Mouse (Mus musculus) kidney, embryonic 15.5 days (tissue): ENCODE results near the gene Trp53bp2. TPM values are rescaled to one million over a fixed set of nuclear protein-coding genes. Genes with fewer than 3 reads are reported as not detected.
A peak's percentile ranks its signal among the peaks of the same experiment; 100 is the strongest.

Experiments used
- ATAC-seq: fragments of 200-750 bp; cut with Nextera tagmentation; replicated peaks from 2 replicates; pipeline ENCODE4 v1.8.0; 2017; ENCODE audit warnings: moderate TSS enrichment; ENCODE audit not compliant: low FRiP score
- H3K27ac ChIP-seq: fragments of 300-500 bp; sonication (generic); 2 replicates; pipeline ENCODE4 v1.5.1; 2015; ENCODE audit warnings: mild to moderate bottlenecking, inconsistent platforms
- H3K27me3 ChIP-seq: fragments of 300-500 bp; sonication (generic); 2 replicates; pipeline ENCODE4 v1.6.1; 2015; ENCODE audit warnings: inconsistent platforms
- H3K36me3 ChIP-seq: fragments of 300-500 bp; sonication (generic); 2 replicates; pipeline ENCODE4 v1.6.1; 2015; ENCODE audit warnings: inconsistent platforms
- H3K4me1 ChIP-seq: fragments of 300-500 bp; sonication (generic); 2 replicates; pipeline ENCODE4 v1.6.1; 2015; ENCODE audit warnings: inconsistent platforms
- H3K4me2 ChIP-seq: fragments of 300-500 bp; sonication (generic); 2 replicates; pipeline ENCODE4 v1.6.1; 2015; ENCODE audit warnings: moderate library complexity, mild to moderate bottlenecking, inconsistent platforms
- H3K4me3 ChIP-seq: fragments of 300-500 bp; sonication (generic); replicated peaks from 2 replicates; pipeline ENCODE4 v1.5.1; 2015; ENCODE audit warnings: mild to moderate bottlenecking, inconsistent platforms
- H3K9ac ChIP-seq: fragments of 300-500 bp; sonication (generic); 2 replicates; pipeline ENCODE4 v1.6.1; 2015; ENCODE audit warnings: mild to moderate bottlenecking, inconsistent platforms
- H3K9me3 ChIP-seq: fragments of 300-500 bp; sonication (generic); replicated peaks from 2 replicates; pipeline ENCODE4 v1.6.1; 2016; ENCODE audit warnings: inconsistent platforms
- WGBS: fragments of 180-500 bp; shearing (Covaris S2); methylation state at CpG from one replicate; pipeline ENCODE4 v1.1.7; 2015; ENCODE audit warnings: mixed read lengths; 5-methylcytosine and 5-hydroxymethylcytosine counted together
- polyA plus RNA-seq: library from polyadenylated mRNA; unstranded; fragments of >200 nt; fragmentation: Nextera tagmentation; extraction: Ambion mirVana; gene quantifications from 2 replicates; pipeline ENCODE4 v1.2.1, GENCODE M21; 2015

Trp53bp2 gene
- polyA plus RNA-seq, 1 experiment from 2014 or later, result 27.8 TPM

- WGBS, result under 1% methylated on average over 32 of the region's 34 CpGs
- Histone ChIP-seq H3K4me1 (peaks cover 31% of the 10 kb centered on the region), H3K9me3 (no peaks in the 10 kb centered on the region), H3K4me3 (peak overlapping the region; percentile 92), H3K27me3 (no peaks in the 10 kb centered on the region), H3K27ac (peak overlapping the region; percentile 96), H3K9ac (peak overlapping the region; percentile 97), H3K36me3 (no peaks in the 10 kb centered on the region), H3K4me2 (peak overlapping the region; percentile 72)
- peak; percentile 50 for ATAC-seq
These were observed 615 bp downstream of the Trp53bp2 start for GRCm38 (mm10) chr1:182409401-182410173.

DNA sequence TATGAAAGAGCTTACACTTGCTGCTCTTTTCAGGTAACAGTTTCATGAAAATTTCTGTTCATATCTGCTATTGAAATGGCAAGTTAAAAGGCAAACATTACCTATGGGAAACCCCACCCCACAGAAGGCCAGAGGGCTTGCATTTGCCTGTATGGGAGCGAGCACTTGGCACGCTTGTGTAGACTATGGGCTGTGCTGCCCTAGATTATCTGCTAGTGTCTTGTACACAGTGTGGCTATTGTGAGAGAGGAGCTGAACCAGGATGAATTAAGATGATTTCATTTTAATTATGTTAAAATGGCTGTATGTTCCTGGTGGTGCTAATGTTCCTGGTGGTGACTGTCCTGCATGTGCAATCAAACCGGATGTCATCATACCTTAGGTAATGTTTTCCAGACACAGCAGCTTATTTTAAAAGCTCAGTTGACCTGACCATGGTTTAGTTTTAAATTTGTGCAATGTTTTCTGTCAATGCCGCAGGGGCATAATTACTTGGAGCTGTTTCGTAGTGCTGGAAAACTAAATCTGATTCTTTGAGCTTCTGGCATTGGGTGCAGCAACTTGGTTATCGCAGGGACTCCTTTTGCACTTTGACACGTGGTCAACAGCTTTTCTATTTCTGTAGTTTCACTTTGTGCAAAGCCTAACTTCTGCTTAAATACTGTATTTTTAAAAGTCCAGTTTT is 3.8 kb downstream of the Trp53bp2 start:
- 71% methylated on average over 7 of the region's 7 CpGs for WGBS

GRCm38 (mm10) chr1:182419481-182419880 is 10.5 kb downstream of the Trp53bp2 start:
- no peak overlapping the region for H3K4me2 ChIP-seq
- H3K36me3 ChIP-seq, result peaks cover 5% of the 10 kb centered on the region; the same call in 1 of the 2 replicates
- no peak overlapping the region for H3K27ac ChIP-seq
- no peak overlapping the region for H3K9ac ChIP-seq
- no peaks in the 10 kb centered on the region for H3K9me3 ChIP-seq
- no peaks in the 10 kb centered on the region for H3K27me3 ChIP-seq
- peaks cover 25% of the 10 kb centered on the region for H3K4me1 ChIP-seq
- no peak overlapping the region for H3K4me3 ChIP-seq
- WGBS, result 70% methylated on average over 3 of the region's 3 CpGs
- ATAC-seq, result no peak

More for the DNA sequence above, 3.8 kb downstream of the Trp53bp2 start:
- ATAC-seq, result no peak
- Histone ChIP-seq H3K9me3 (no peaks in the 10 kb centered on the region), H3K4me3 (no peak overlapping the region), H3K4me2 (no peak overlapping the region), H3K27ac (no peak overlapping the region), H3K9ac (no peak overlapping the region), H3K27me3 (no peaks in the 10 kb centered on the region), H3K4me1 (peaks cover 43% of the 10 kb centered on the region), H3K36me3 (no peaks in the 10 kb centered on the region)

GRCm38 (mm10) chr1:182424274-182424673 is 15.3 kb downstream of the Trp53bp2 start:
- no peak overlapping the region for H3K9ac ChIP-seq
- H3K9me3 ChIP-seq, result no peaks in the 10 kb centered on the region
- ATAC-seq, result no peak
- no peak overlapping the region for H3K27ac ChIP-seq
- H3K4me3 ChIP-seq, result no peak overlapping the region
- H3K4me2 ChIP-seq, result no peak overlapping the region
- H3K27me3 ChIP-seq, result no peaks in the 10 kb centered on the region
- 76% methylated on average over 2 of the region's 2 CpGs for WGBS
- peaks cover 5% of the 10 kb centered on the region for H3K36me3 ChIP-seq
- H3K4me1 ChIP-seq, result peaks cover 34% of the 10 kb centered on the region

DNA sequence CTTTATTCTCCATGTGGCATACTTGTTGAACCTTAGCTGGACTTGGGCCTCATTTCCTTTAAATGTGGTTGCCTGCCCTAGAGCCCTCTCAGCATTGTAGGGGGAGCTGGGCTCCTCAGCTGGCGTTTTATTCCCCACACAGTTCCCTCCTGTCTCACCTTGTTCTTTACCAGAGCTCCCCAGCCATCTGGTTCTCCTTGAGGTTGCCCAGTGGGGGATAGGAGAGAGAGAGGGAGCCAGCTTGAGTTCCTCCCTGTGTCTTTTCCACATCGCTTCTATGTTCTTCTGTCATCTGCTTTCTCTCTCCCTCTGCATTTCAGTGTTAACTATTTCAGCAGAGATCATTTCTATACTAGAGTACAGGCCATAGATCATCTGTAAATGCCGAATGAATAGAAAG is 16.2 kb downstream of the Trp53bp2 start:
- no peak for ATAC-seq
- Histone ChIP-seq H3K27ac (no peak overlapping the region), H3K9ac (no peak overlapping the region), H3K9me3 (no peaks in the 10 kb centered on the region), H3K36me3 (peaks cover 11% of the 10 kb centered on the region), H3K4me2 (no peak overlapping the region), H3K27me3 (no peaks in the 10 kb centered on the region), H3K4me1 (peaks cover 28% of the 10 kb centered on the region), H3K4me3 (no peak overlapping the region)
- 77% methylated on average over 3 of the region's 3 CpGs for WGBS

DNA sequence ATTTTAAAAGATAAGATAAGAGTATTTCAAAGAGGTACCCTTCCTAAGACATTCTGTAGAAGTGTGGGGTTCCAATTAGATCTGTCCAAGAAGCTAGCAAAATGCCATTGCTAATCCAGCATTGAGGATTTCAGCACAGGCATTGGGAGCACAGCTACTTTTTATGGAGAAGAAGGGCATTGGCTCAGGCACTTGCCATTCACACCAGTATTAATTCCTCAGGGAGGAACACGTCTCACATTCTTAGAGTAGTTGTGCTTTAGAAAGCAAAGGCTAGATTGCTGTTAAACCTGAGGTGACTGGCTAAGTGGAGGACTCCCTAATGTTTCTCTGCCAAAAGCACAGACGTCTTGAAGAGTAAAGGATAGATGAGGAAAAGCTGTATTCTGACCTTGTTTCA is 17.5 kb downstream of the Trp53bp2 start:
- Histone ChIP-seq H3K27ac (no peak overlapping the region), H3K4me3 (no peak overlapping the region), H3K4me1 (peaks cover 24% of the 10 kb centered on the region), H3K4me2 (no peak overlapping the region), H3K9ac (no peak overlapping the region), H3K36me3 (peaks cover 21% of the 10 kb centered on the region), H3K27me3 (no peaks in the 10 kb centered on the region), H3K9me3 (no peaks in the 10 kb centered on the region)
- no peak for ATAC-seq
- WGBS, result 39% methylated on average over 2 of the region's 2 CpGs

- H3K27ac ChIP-seq, result no peak overlapping the region
- H3K27me3 ChIP-seq, result no peaks in the 10 kb centered on the region
- no peak overlapping the region for H3K4me2 ChIP-seq
- ATAC-seq, result no peak
- 63% methylated on average over 1 of the region's 1 CpGs for WGBS
- no peak overlapping the region for H3K4me3 ChIP-seq
- no peaks in the 10 kb centered on the region for H3K9me3 ChIP-seq
- H3K36me3 ChIP-seq, result peaks cover 31% of the 10 kb centered on the region
- H3K4me1 ChIP-seq, result peaks cover 24% of the 10 kb centered on the region
- no peak overlapping the region for H3K9ac ChIP-seq
These were observed 18.5 kb downstream of the Trp53bp2 start for GRCm38 (mm10) chr1:182427426-182427825.

DNA sequence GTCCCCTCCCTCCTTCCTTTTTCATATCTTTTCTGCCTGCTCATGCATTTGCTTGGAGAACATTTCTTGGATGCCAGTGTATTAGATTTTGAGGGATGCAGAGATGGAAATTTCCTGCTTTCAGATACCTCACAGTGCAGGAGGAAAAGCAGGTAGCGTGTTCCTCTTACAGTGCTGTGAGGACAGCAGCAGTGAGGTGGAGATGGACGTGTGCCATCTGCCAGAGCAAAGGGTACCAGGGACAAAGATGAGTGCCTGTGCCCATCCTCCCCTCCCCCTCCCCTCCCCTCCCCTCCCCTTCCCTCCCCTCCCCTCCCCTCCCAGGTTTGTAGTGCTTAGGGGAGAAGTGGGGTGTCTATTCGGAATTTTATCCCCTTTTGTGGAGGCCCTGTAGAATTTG is 20.9 kb downstream of the Trp53bp2 start:
- no peak overlapping the region for H3K4me2 ChIP-seq
- no peaks in the 10 kb centered on the region for H3K9me3 ChIP-seq
- H3K27ac ChIP-seq, result no peak overlapping the region
- peaks cover 23% of the 10 kb centered on the region for H3K4me1 ChIP-seq
- no peak overlapping the region for H3K4me3 ChIP-seq
- H3K27me3 ChIP-seq, result no peaks in the 10 kb centered on the region
- H3K36me3 ChIP-seq, result peaks cover 49% of the 10 kb centered on the region
- H3K9ac ChIP-seq, result no peak overlapping the region
- WGBS, result 79% methylated on average over 3 of the region's 3 CpGs
- ATAC-seq, result no peak

GRCm38 (mm10) chr1:182430676-182431075 is 21.7 kb downstream of the Trp53bp2 start:
- H3K36me3 ChIP-seq, result peaks cover 57% of the 10 kb centered on the region
- H3K4me2 ChIP-seq, result no peak overlapping the region
- WGBS, result 99% methylated on average over 2 of the region's 2 CpGs
- no peak overlapping the region for H3K4me3 ChIP-seq
- H3K9me3 ChIP-seq, result no peaks in the 10 kb centered on the region
- peaks cover 19% of the 10 kb centered on the region for H3K4me1 ChIP-seq
- no peak overlapping the region for H3K9ac ChIP-seq
- H3K27ac ChIP-seq, result no peak overlapping the region
- no peak for ATAC-seq
- no peaks in the 10 kb centered on the region for H3K27me3 ChIP-seq

GRCm38 (mm10) chr1:182432059-182432458 is 23.1 kb downstream of the Trp53bp2 start:
- Histone ChIP-seq H3K27me3 (no peaks in the 10 kb centered on the region), H3K9me3 (no peaks in the 10 kb centered on the region), H3K4me1 (peaks cover 7% of the 10 kb centered on the region), H3K36me3 (peaks cover 67% of the 10 kb centered on the region), H3K4me2 (no peak overlapping the region), H3K4me3 (no peak overlapping the region), H3K27ac (no peak overlapping the region), H3K9ac (no peak overlapping the region)
- ATAC-seq, result no peak
- WGBS, result 92% methylated on average over 3 of the region's 3 CpGs

- H3K9ac ChIP-seq, result no peak overlapping the region
- H3K4me1 ChIP-seq, result peaks cover 11% of the 10 kb centered on the region
- H3K9me3 ChIP-seq, result no peaks in the 10 kb centered on the region
- ATAC-seq, result no peak
- H3K4me3 ChIP-seq, result no peak overlapping the region
- H3K36me3 ChIP-seq, result peaks cover 75% of the 10 kb centered on the region
- H3K27ac ChIP-seq, result no peak overlapping the region
- H3K27me3 ChIP-seq, result no peaks in the 10 kb centered on the region
- no peak overlapping the region for H3K4me2 ChIP-seq
- 81% methylated on average over 5 of the region's 5 CpGs for WGBS
These were observed 27.8 kb downstream of the Trp53bp2 start for GRCm38 (mm10) chr1:182436746-182437145.

GRCm38 (mm10) chr1:182439546-182440222 is 30.7 kb downstream of the Trp53bp2 start:
- WGBS, result 55% methylated on average over 5 of the region's 5 CpGs
- no peak overlapping the region for H3K9ac ChIP-seq
- ATAC-seq, result peak; percentile 52; the same call in 1 of the 2 replicates
- peak overlapping the region; percentile 56; the same call in 1 of the 2 replicates for H3K27ac ChIP-seq
- H3K4me3 ChIP-seq, result no peak overlapping the region
- peaks cover 79% of the 10 kb centered on the region for H3K36me3 ChIP-seq
- H3K4me1 ChIP-seq, result peaks cover 11% of the 10 kb centered on the region
- H3K27me3 ChIP-seq, result no peaks in the 10 kb centered on the region
- no peak overlapping the region for H3K4me2 ChIP-seq
- H3K9me3 ChIP-seq, result no peaks in the 10 kb centered on the region
